Comparison of ENCODE assay signal across 21 mouse cellular contexts in genomic region chr1:51225156-51225555, GRCm38 (mm10).
DNase-seq lines count a peak whose midpoint lies in the region; ATAC-seq and TF ChIP-seq lines count a peak whose summit lies in the region.
"Had no signal": no experiment of that assay in that cellular context is flagged by ENCODE, and none has a peak within 500 bp of the region (broad histone marks: within the 10 kb centered on the region; RNA-seq: fewer than 3 reads in every experiment).

No protein-coding gene starts in this region.

- H3K36me3 ChIP-seq in lung, embryonic 14.5 days (ENCODE audit: insufficient read depth) = no peaks in the 10 kb centered on the region
- H3K36me3 ChIP-seq in lung, embryonic 16.5 days (ENCODE audit: control insufficient read depth, insufficient read depth, low read length) = no peaks in the 10 kb centered on the region
- H3K36me3 ChIP-seq: embryonic facial prominence, embryonic 10.5 days; embryonic facial prominence, embryonic 12.5 days; forebrain, embryonic 15.5 days had no signal

- no peak overlapping the region for H3K4me3 ChIP-seq in lung, embryonic 14.5 days (ENCODE audit: low read depth, low read length)
- H3K4me3 ChIP-seq in lung, adult 2 months (replicated peaks; ENCODE audit: extremely low read depth, low read depth, low read length) = no peak overlapping the region
- no peak overlapping the region for H3K4me3 ChIP-seq in lung, embryonic 16.5 days (ENCODE audit: low read length)
- H3K4me3 ChIP-seq: embryonic facial prominence, embryonic 10.5 days; embryonic facial prominence, embryonic 12.5 days; forebrain, embryonic 13.5 days; forebrain, embryonic 15.5 days had no signal

- H3K9me3 ChIP-seq in lung, embryonic 14.5 days (ENCODE audit: low read depth, low read length) = no peaks in the 10 kb centered on the region
- no peaks in the 10 kb centered on the region for H3K9me3 ChIP-seq in lung, embryonic 16.5 days (ENCODE audit: control insufficient read depth, low read length)
- H3K9me3 ChIP-seq: embryonic facial prominence, embryonic 10.5 days; embryonic facial prominence, embryonic 12.5 days; forebrain, embryonic 13.5 days; forebrain, embryonic 15.5 days had no signal

- TF ChIP-seq POLR2A in lung, adult 2 months (IDR thresholded peaks at IDR 0.05; ENCODE audit: borderline replicate concordance, extremely low read depth, low read depth, low read length) = no peak

- 65% methylated on average over 7 of the region's 7 CpGs for WGBS in lung, embryonic 14.5 days
- 52% methylated on average over 7 of the region's 7 CpGs for WGBS in lung, adult 2 months
- 44% methylated on average over 7 of the region's 7 CpGs for WGBS in lung, embryonic 16.5 days

- no peak for TF ChIP-seq CTCF in lung, embryonic 14.5 days (IDR thresholded peaks at IDR 0.05; ENCODE audit: low read depth)
- TF ChIP-seq CTCF in lung, adult 2 months (IDR thresholded peaks at IDR 0.05; ENCODE audit: insufficient read depth, low read length) = no peak

- H3K9ac ChIP-seq in lung, embryonic 14.5 days = no peak overlapping the region
- H3K9ac ChIP-seq in lung, embryonic 16.5 days (ENCODE audit: low read length) = no peak overlapping the region
- H3K9ac ChIP-seq: embryonic facial prominence, embryonic 12.5 days; forebrain, embryonic 13.5 days; forebrain, embryonic 15.5 days; forebrain, postnatal 0 days had no signal

- peak; percentile 18 for DNase-seq in lung, embryonic 14.5 days
- no peak for DNase-seq in lung, adult 2 months
- peak; percentile 3 for DNase-seq in lung, postnatal 10 days
- peak; percentile 49 for DNase-seq in lung, postnatal 36 days
- no peak for DNase-seq in cerebellum, postnatal 25 days
- no peak for DNase-seq in cerebellum, adult 11-12 months
- DNase-seq: adrenal gland, adult 2 months; adrenal gland, postnatal 14 days; adrenal gland, postnatal 36 days; cerebellum, adult 18-20 months; cerebellum, adult 8-10 months; cerebellum, adult 9-11 months; cerebellum, postnatal 14 days; forebrain, postnatal 0 days had no signal

- no peaks in the 10 kb centered on the region for H3K4me1 ChIP-seq in lung, embryonic 14.5 days (ENCODE audit: insufficient read depth)
- H3K4me1 ChIP-seq in lung, adult 2 months (ENCODE audit: control insufficient read depth, insufficient read depth, low read length) = peaks cover 7% of the 10 kb centered on the region
- H3K4me1 ChIP-seq in lung, embryonic 16.5 days (replicated peaks; ENCODE audit: control insufficient read depth, insufficient read depth, low read length) = peaks cover 5% of the 10 kb centered on the region
- H3K4me1 ChIP-seq: embryonic facial prominence, embryonic 10.5 days; embryonic facial prominence, embryonic 12.5 days; forebrain, embryonic 13.5 days; forebrain, embryonic 15.5 days had no signal

- no peak; the same call in 1 of the 2 replicates for ATAC-seq in lung, embryonic 14.5 days (ENCODE audit: insufficient read depth)
- peak; percentile 54 for ATAC-seq in lung, embryonic 16.5 days (ENCODE audit: low read depth)
- ATAC-seq in megakaryocyte-erythroid progenitor cell, adult 5-6 weeks (replicated peaks; ENCODE audit: low FRiP score, low TSS enrichment, poor library complexity, severe bottlenecking) = no peak
- ATAC-seq: CD4-positive, CD25-positive, alpha-beta regulatory T cell, adult 4 months; forebrain, embryonic 13.5 days; forebrain, embryonic 15.5 days; forebrain, postnatal 0 days had no signal

- no peak overlapping the region for H3K27ac ChIP-seq in lung, embryonic 14.5 days (ENCODE audit: low read depth)
- peak overlapping the region; percentile 55 for H3K27ac ChIP-seq in lung, embryonic 16.5 days (ENCODE audit: low read length)
- H3K27ac ChIP-seq: embryonic facial prominence, embryonic 10.5 days; embryonic facial prominence, embryonic 12.5 days; forebrain, embryonic 13.5 days; forebrain, embryonic 15.5 days had no signal

- H3K4me2 ChIP-seq in lung, embryonic 14.5 days = no peak overlapping the region
- H3K4me2 ChIP-seq in lung, embryonic 16.5 days (ENCODE audit: low read depth, low read length) = no peak overlapping the region
- H3K4me2 ChIP-seq: embryonic facial prominence, embryonic 12.5 days; forebrain, embryonic 13.5 days; forebrain, embryonic 15.5 days had no signal

- no peaks in the 10 kb centered on the region for H3K27me3 ChIP-seq in lung, embryonic 14.5 days (ENCODE audit: insufficient read depth, low read length)
- H3K27me3 ChIP-seq in lung, embryonic 16.5 days (ENCODE audit: control insufficient read depth, insufficient read depth, low read depth, low read length) = no peaks in the 10 kb centered on the region
- H3K27me3 ChIP-seq: embryonic facial prominence, embryonic 12.5 days; forebrain, embryonic 13.5 days; forebrain, embryonic 15.5 days had no signal

Comparison
In these comparisons a context has a peak if more than half of its experiments do, and no peak if none do; other contexts are left out.
1. DNase-seq: peak in lung, embryonic 14.5 days (single experiment), lung, postnatal 10 days (single experiment) and lung, postnatal 36 days (single experiment); none in lung, adult 2 months (single experiment), cerebellum, postnatal 25 days (0 of 2) and cerebellum, adult 11-12 months (single experiment).